Mouse (Mus musculus) c-Kit-positive CD71-positive TER-119-positive erythroid progenitor cells, embryonic 14.5 days (primary cell): ENCODE data around the gene Kcna10.

ENCODE experiments used
- DNase-seq: peaks from one replicate; pipeline ENCODE4 v3.0.0-alpha.2; 2013; ENCODE audit warnings: low spot score

Kcna10 gene

DNA sequence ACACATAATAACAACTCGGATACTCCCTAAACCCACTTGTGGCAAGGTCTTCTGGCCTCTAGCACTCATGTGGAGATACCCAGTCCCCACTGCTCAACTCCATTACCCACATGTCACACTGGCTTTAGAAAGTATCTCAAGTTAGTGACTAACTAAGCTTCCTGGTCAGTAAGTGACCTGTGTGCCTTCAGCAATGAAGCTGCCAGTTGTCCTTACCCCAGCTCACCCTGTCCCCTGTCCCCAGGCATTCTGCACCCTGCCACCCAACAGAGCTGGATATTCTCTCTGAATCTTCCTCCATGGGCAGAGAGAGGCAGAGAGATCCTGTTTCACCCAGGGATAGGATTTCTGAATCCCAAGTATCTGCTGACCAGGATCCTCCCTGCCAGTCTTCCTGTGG, at the start of gene Kcna10:
TSS of gene Kcna10 (plus strand) at position 301 of the 400 bp plus-strand sequence.
- DNase-seq = no peak

DNA sequence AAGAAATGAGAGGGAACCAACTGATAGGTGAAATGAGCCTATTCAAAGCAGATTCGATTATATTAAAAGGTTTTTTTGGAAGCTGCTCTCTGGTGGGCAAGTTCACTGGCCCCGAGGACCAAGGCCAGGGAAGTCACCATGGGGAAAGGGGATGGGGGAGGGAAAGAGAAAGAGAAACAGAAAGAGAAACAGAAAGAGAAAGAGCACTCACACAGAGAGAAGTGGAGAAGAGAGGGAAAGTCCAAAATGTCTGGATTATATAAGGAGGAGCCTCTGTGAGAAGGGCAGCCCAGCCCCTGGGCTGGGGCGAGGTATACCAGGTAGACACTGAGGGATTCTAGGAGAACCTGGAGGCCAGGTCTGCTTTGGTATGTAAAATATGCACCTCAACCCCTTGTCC, 48.4 kb upstream of the Kcna10 start:
- DNase-seq = no peak

DNA sequence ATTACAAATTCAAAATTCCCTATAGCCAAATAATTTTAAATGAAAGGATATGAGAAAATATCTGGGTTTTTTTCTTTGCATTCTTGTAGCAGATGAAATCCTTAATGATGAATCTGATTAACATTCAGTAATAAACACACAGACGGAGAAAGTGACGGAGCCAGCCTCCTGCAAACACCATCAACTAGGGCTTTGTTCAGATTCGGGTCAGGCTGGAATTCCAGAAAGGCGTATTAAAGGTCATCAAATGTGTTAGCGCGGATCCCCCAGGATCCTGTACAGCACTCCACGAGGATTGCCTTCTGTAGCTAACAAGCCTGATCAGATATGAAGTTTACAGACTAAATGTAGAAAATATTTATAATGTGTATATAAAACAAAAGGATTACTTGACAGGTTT, 35.7 kb upstream of the Kcna10 start:
- DNase-seq = no peak

DNA sequence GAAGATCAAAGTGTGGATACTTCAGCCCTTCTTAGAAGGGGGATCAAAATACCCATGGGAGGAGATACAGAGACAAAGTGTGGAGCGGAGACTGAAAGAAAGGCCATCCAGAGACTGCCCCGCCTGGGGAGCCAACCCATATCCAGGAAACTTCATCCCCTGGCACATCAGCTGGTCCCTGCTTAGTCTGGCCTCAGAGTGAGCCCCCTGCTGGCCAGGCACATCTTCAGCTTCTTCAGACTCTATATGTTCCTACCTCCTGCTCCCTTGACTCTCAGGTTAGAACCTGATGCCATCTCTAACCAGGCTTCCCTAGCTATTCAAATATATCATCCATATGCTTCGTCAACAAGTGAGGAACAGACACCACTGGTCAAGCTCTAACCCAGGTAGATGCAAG, 33.9 kb upstream of the Kcna10 start:
- no peak for DNase-seq

GRCm38 (mm10) chr3:107150469-107150868, 32.4 kb upstream of the Kcna10 start:
- DNase-seq = no peak

GRCm38 (mm10) chr3:107150872-107151540, 31.9 kb upstream of the Kcna10 start:
- no peak for DNase-seq

DNA sequence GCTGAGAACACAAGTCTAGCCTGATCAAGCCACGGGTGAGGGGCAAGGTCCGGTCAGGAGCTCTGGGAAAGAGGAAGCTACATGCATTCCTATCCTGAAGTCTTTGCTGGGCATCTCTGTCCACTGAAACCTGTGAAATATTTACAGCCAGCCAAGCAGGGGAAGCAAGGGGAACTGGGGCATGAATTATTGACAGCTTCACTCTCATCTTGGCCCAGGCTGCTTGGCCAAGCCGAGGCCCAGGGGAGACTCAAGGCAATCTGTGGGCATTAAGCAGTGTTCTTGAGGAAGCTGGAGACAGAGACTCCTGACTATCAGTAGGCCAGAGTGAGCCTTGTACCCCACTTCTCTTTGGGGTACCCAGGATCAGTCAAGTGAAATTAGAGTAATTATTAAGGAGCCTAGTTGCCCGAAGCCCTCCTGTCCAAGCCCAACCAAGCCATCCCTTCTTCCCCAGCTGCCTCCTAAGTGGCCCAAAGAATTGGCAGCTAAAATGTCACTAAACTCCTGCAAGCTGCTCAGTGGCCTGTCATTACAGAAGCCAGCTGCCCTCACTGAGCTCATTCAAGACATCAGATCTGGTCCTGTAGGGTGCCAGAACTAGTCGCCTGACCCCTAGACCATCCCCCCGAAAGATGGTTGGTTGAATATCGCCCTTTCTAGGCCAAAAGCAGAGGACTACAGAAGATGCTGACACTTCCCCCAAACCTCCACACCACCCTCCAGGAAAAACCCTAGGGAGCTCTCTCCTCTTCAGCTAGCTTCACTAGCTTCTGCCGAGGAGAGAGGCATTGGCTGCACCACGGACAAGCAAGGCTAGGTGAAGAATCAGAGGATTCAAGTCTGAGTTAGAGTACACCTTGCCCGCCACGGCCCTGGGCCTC, 28.8 kb upstream of the Kcna10 start:
- DNase-seq = no peak

DNA sequence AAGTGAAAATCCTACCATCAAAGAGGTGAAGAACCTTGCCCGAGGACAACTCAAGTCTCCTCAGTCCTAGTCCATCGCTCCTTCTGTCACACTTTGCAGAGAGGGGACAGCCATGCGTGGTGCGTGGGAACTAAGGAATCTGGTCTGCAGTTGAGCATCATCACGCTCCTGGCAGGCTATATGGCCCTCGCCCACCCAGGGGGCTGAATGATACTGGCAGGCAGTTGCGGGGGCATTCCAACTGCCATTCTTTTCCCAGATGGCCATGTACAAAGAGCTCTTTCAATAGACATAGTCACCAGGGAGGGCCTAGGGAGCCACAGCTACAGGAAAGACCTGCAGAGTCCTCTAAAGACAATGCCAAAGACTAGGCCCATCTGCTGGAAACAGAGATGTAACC, 24.0 kb upstream of the Kcna10 start:
- no peak for DNase-seq

GRCm38 (mm10) chr3:107159418-107159817, 23.4 kb upstream of the Kcna10 start:
- DNase-seq = no peak

DNA sequence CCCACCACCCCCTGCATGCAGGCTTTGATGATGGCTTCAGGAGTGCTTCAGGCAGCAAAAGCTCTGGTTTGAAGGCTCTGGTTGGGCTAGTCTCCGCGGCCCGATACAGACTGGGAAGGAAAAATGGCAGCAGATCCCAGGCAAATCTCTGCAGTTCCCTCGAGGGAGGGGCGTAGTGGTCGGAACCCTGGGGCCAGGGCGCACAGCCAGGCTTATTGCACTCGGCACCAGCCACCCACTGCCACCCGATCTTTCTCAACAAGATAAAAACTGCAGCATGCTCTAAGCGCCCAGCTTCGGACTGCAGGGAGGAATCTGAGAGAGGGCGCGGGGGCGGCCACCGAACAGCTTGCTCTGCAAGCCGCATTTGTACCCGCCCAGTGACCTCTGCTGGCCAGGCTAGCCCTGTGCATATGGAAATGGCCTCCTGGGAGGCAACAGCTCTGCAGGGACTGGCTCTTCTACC, 23.0 kb upstream of the Kcna10 start:
- DNase-seq = no peak

GRCm38 (mm10) chr3:107162741-107163140, 20.1 kb upstream of the Kcna10 start:
- DNase-seq = no peak

- DNase-seq = no peak
These were observed 13.3 kb upstream of the Kcna10 start for GRCm38 (mm10) chr3:107169552-107169951.

- DNase-seq = no peak
These were observed 10.9 kb upstream of the Kcna10 start for GRCm38 (mm10) chr3:107171964-107172363.

DNA sequence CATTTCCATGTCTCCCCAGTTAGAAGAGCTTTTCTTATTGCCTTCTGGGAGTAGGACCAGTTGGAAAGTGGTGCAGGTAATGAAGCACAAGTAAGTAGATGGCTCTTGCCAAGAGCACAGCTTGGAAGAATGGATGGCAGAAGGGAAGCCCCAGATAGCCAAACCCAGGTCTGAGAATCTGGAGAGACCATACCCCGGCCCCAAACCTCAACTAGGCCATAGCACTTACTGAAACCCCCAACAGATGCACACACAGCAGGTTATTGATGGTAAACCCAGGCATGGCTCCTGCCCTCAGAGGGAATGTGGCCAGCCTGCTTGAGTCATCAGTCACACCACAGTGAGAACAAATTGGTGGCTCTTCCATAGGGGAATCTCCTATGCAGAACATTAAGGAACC, 10.3 kb upstream of the Kcna10 start:
- no peak for DNase-seq

DNA sequence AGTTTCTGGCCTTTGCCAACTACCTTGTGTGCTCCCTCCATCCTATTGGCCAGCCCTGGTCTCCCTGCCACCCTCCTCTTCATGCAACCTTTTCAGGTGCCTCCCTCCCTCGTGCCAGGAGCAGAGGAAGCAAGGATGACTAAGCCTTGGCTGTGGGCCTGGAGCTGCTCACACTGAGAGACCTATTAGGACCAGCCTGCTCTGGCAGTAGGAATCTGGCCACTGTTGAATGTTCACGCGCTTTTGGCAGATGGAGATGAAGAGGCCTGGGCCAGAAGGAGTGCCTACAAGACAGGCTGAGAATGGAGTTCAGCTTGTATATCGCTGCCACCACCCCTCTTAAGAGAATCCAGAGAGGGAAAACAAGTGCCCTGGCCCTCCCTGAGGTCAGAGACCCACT, 7.4 kb upstream of the Kcna10 start:
- DNase-seq = no peak

DNA sequence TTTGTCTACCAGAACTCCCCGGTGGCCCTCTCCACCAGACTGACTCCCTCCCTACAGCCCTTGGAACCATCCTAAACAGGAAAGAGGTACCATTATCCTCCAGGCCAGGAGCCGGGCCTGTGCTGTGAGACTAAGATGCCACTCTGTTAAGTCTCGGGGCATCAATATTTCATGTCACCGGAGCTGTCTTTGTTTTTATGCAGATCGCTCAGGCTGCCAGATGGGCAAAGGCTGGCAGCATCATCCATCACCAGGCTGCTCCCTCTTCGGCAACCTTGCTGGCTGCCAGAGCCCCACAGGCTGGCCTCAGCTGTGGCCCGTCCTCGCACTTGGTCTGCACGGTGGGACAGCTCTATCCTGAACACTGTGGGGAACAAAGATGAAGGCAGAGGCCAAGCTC, 6.4 kb upstream of the Kcna10 start:
- no peak for DNase-seq

DNA sequence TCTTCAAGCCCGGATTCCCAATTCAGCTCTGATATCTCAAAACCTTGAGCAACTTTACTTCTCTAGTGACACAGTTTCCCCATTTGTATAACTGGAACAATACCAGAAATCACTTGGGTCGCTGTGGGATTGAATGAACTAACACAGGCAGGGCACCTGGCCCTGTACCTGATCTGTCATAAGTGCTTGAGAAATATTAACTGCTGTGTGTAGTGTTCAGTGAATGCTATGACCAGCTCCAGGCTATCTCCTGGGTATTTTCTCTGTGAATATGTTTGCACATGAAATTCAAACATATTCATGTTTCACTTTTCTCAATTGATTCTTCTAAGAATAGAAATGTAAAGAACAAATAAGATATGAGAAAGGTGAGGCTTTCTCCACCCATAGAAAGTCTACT, 2.0 kb upstream of the Kcna10 start:
- DNase-seq = no peak

GRCm38 (mm10) chr3:107183178-107183577, 322 bp downstream of the Kcna10 start:
- no peak for DNase-seq

DNA sequence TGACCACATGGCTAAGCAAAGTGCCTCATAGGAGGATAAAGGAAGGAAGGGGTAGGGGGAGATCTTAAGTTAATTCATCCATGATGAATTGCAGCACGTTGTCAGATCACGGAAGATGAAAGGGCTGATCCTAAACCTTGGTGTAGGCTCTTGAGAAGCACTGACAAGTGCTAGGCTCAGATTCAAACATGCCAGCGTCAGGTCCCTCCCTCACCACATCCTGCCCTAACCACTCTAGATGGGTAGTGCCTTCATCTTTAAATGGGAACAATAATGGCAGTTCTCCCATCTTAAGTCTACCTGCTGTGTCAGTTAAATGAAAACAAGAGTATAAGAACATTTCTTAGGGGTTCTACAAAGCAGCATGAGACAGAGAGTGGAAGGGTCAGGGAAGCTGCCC, 2.7 kb downstream of the Kcna10 start:
- DNase-seq = no peak

DNA sequence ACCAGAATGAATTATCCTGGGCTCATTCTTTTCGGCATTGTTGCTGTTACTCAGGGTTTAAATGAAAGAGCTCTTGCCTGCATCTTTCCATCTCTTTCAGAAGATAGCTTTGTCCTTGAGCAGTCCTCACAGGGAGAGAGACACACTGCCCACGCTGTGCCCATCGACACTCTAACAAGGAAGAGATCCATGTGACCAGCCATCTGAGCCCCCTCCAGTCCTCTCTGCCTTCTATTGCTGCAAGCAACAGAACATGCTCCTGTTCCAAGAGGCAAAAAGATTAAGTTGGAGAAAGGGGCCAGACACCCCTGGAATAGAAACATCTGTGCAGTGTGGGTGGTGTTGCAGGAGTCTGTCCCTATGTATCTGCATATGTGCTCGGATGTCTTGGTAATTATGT, 4.2 kb downstream of the Kcna10 start:
- no peak for DNase-seq

DNA sequence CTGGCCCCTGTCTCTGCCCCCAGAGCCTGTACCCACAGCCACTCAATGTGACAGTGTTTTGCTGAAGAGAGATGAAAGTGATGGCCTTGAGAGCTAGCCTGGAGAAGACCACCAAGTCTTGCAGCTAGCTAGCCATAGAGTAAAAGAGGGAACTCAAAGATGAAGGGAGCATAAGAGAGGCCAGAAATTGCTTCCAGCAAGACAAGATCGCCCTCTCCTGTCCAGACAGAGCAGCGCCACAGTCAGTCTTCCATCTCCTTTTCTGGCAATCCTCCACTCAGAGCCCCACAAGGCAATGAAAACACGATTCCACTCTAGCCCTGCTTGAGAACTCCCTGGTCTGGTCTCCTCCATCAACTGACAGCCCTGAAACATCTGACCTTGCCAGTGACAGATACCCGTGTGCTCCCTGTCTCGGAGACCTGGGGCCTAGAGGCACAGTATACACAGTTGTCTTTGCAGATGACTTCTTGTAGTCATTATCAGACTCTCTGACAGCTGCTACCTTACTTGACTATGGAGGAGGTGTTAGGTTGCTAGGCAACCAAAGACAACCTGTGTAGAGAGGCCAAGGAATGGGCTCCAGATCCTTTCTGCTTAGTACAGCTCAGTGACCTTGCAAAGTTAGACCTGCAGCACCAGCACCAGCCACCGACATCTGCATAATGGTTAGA, 5.5 kb downstream of the Kcna10 start:
- DNase-seq = no peak

- DNase-seq = no peak
These were observed 18.7 kb downstream of the Kcna10 start for GRCm38 (mm10) chr3:107201310-107202180.
